Mouse (Mus musculus): Measurements from ENCODE around the gene Slc25a33.
A peak's percentile ranks its signal among the peaks of the same experiment; 100 is the strongest.
"Not testable (repeated sequence)": the region's sequence is repeated elsewhere in the genome, so short reads cannot be mapped to it uniquely, and the experiment has no call there.

Slc25a33 gene

DNA sequence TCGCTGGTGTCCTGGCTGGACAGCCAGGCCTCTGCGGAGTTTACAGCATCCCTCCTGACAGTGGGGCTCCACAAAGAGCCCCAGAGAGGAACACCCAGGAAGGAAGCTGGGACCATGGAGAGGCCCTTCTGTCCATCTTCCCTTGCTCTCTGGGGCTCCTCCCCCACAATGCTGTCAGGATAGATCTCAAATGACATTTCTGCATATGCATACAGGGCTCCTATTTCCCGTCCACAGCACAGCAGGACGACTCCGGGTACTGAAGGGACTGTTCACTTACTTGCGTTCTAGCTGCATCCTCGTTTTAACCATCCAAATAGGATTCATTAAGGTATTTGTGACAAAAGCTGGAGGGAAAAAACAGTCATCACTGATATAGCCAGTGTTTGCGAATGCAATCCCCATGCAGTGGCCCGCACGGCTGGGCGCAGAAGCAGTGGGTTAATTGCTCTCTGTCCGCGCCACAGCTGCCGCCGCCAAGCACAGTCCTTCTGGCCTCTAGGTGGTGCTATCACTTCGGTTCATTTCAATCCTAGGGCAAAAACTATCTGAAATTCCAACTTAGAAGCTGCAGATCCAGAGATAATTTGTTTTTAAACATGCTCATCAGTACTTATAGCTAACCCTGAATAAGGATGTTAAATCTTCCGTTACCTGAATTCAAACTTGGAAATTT lies 21.8 kb downstream of the Slc25a33 start:
- DNase-seq: peak; percentile 56

DNA sequence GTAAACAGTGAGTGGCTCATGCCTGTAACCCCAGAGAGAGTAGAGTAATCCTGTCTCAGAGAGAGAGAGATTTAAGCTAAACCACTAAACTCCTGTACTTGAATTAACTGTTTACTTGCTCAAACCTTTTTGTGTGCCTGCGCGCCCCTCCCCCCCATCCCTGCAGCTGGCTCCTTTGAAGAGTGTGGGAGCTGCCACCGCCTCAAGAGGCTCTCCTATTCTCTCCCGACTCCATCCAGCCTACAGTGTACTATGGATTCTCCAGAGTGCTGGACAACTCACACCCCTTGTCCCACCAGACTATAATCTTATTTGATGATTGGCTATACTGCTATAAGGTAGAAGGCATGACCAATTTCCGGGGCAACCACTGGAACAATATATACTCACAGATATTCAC lies 23.4 kb downstream of the Slc25a33 start:
- no peak for DNase-seq

DNA sequence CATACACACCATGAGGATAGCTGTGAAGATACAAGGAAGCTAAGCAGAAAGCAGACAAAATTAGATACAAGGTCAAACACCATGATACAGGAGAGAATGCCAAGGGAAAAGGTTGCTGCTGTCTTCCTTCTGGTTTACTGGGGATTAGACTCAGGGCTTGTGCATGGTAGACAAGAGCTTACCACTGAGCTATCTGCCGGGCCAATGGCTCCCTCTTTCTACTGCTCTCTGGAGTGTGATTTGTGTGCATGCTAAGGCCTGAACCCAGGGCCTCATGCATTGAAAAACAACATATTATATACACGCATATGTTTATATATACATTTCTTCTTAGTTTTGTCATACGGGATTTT lies 24.4 kb downstream of the Slc25a33 start:
- not testable (repeated sequence) for DNase-seq

DNA sequence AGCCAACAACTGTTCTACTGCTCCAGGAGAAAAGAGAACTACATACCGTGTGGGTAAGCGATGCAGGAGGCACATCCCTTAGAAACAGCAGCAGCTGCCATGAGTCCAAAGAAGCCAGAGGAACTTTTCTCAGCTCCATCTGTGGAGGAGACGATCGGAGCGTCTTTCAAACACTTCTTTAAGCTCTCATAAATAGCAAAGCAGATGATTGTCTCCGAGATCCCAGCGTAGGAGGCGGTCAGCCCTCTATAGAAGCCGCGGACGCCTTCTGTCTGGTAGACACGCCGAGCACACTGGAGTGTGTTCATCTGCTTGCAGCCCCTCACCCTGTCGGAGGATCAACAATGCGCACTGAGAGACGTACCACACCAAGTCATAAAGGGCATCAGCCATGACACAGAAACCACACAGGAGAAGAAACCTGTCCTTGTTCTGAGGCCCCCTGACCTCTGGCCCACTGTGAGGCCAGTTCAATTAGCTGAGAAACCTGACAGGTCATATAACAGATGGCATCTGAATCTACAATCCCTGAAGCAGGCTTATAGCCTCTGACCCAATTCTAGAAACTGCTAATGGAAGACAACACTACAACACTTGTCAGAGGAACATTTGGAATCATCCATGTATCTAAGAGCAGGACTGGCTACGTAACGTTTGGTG lies 24.9 kb downstream of the Slc25a33 start:
- no peak for DNase-seq

DNA sequence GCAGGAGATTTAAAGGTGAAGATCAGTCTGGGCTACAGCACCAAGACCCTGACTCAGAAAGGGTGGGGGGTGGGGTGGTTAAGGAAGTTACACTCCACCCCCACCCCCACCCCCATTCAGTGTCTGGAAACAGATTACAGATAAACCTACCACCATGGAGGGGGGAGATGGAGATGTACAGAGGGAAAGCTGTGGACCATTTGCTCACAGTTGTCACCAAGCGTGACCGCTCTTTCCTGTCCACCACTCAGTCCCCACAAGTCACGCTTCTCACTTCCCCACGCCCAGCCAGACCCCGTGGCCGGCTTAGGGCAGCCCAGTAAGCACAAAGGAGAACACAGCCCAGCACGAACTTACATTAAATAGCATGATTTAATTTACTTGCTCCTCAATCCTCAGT lies 30.0 kb downstream of the Slc25a33 start:
- DNase-seq: no peak

DNA sequence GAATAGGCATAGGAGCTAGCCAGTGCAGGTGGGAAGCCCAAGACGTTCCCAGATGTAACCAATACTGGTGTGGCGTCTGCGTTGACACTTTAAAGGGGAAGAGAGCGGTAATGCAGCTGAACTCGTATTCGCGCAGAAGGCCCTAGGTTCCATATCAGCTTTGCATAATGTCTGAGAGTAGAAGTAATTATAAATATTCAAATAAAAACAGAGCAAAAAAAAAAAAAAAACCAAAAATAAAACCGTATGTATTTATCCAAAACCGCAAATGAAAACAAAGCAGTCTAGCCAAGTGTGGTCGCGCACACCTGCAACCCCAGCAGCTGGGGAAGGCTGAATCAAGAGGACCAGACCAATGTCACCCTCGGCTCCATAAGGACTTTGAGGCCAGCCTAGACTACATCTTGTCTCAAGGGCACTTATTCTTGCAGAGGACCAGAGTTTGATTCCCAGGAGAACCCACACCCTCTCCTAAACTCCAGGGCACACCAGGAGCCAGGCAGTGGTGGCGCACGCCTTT lies 32.0 kb downstream of the Slc25a33 start:
- DNase-seq: no peak

DNA sequence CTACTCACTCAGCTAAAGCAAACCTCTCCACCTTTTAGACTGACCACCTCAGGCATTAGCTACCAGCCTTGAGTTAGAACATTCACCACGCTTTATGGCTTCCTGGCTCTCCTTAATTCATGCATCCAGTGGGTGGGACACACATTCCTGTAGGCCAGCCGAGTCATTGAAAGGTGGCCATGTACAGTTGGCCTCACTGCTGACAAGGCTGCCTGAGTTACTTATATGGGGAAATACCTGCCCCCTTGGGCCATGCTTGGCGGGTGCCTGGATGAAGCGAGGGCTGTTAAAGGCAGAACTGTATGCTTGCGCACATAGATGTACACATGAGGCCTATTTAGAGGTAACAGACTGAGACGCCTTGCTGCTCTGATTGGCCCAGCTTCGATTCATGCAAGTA lies 33.8 kb downstream of the Slc25a33 start:
- DNase-seq: no peak

DNA sequence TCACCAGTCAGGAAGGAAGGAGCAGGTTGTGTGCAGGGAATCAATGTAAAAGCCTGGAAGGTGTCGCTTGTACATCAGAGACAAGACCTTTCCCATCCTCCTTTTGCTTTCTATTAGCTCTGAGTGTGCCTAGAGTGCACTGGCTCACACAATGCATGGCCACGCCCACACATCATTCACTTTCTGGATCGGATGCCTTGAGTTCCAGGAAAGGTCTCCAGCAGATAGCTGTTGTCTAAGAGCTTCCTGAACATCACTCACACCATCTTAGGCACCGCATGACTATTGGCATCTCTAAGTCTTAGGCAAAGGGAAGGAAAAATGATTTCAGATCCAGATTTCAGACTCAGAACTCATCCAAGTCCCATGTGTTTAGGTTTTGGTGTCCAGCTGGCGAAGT lies 34.6 kb downstream of the Slc25a33 start:
- no peak for DNase-seq

DNA sequence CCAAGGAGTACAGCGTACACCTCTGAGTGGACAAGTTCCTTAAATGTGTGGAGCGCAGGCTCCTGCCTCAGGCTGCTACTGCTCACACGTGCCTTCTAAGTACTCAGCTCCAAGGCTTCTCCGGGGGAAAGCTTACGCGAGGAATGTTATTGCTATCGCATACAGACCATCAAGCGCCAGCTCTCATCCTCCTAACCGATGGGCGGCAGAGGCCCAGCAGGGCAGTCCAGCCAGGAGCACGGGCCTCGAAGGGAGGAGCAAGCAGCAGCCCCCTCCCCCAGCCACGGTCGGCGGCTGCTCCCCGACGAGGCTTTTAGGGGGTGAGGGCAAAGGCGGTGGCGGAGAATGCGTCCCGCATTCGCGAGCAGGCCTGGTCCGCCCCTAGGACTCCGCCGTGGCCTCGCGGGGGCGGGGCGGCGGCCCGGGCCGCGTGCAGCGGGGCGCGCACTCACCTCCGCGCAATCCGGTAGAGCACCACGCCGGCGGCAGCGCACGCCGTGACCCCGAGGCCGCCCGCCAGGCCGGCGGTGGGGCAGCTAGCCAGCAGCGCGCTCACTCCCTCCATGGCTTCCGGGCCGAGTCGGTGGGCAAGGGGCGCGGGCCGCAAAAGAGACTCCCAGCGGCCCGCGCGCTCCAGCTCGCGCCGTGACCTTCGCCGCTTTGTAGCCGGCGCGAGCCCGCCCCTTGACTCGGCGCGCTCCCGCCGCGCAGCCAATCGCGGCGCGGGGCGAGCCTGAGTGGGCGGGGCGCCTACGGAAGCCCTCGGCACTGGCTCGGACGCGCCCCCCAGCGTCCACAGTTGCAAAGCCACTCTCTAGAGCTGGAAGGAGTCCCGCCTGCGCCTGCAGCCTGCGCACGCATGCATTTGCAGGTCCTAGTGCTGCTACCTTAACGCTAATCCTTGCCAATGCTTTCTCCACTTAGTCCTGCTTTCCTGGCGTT lies 36.4 kb downstream of the Slc25a33 start, which contains the start of gene Tmem201:
TSS of gene Tmem201 (minus strand) at position 662 of the 942 bp plus-strand sequence.
- peak; percentile 97 for DNase-seq

DNA sequence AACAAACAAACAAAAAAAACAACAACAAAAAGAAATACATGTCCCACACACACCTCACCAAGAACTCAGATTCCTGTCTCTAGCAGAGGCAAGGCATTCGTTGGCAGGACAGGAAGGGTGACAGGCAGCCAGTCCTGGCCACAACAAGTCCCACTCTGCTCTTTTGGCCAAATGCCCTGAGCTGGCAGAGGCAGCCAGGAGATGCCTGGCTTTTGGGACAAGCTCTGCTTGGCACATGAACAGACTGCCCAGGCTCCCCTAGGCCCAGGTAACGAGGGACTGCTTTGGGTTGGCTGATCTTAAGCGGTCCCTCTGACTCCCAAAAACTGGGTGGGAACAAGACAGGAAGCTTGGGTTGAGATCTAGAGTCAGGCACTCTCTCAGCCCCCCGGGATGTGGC lies 37.5 kb downstream of the Slc25a33 start:
- peak; percentile 93 for DNase-seq

DNA sequence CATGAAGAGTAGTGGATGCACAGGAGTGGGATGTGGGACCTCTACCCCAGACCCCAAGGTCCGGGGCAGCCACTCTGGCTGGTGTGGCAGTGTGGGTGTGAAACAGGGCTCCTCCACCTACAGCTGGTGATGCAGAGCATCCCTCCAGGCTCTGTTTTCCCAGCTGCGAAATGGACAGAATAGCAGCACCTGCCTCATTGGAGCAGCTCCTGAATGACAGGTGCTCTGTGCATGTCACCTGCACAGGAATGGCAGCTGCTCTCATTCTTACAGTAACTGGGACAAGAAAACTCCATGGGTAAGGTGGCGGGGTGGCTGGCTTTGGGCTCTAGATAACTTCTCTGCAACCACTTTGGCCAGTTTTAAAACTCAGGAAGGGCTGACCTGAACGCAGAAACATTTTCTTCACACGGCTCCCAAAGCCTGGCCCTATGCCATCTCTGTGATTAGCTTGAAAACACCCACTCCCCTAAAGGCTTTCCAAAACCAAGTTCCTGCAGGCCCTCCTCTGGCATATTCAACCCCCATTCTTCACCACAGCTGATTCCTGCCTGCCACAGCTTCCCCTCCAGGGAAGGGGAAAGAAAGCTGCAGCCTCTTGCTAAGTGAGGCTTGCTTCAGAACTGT lies 38.3 kb downstream of the Slc25a33 start:
- peak; percentile 59 for DNase-seq

DNA sequence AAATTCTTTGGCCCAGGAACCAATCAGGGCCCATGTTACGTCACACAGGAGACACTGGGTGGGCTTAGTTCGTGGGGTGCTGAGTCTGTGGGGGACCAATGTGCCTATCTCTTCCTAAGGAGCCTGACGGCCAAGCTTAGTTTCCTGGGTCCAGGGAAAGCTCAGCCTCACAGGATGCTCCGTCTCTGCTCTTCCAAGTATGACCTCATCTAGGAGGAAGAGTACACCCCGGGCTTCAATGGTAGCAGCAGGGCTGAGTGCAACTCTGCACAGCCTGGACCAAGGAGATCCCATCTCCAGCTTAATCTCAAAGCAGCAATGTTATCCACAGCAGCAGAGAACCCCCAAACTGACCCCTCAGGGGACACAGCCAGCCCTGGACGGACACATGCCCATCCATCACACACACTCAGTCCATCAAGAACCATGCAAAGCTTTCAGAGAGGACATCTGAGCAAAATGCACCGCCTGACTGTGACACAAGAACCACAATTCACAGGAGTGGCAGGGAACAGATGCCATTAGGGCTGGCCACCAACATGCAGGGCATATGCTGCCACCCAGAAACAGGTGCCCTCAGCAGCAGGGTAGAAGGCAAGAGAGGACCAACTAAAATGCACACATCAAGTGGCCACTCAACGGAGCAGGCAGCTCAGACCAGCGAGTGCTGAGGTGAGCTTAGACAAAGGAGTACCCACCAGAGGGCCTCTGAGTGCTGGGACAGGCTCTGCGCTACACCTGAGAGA lies 39.2 kb downstream of the Slc25a33 start:
- peak; percentile 84 for DNase-seq

DNA sequence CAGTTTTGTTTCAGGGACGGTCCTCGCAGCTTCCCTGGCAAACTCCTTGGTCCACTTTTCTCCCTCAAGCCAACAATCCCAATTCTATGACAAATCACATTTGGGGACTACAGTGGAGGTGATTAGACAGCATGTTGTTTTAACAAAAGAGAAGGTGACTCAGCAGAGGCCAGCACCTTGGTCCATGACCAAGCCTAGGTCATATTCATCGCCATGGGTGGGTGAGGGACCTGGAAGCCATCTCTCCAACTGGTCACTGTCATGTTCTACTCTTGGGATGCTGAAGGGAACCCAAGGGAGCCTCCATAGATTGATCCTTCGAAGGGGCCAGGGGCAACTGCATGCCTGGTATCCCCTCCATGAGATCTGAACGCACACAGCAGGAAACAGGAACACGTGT lies 39.8 kb downstream of the Slc25a33 start:
- peak; percentile 35 for DNase-seq

DNA sequence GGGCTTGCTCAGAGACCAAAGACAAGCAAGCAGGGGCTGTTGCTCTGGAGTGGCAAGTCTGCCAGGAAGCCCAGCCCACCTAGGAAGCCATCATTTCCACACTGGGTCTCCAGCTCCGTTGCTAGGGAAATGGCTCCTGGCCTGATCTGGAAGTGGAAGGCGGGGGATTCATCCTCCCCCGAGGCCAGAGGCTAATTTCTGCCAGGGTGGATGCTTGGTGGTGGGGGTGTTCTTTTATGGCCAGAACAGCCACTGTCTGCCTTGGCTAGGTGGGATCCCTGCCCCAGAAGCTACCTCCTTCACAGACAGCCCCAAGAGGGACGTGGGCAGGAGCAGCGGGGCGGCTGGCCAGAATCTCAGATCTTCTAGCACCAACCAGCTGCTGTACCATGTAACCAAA lies 40.3 kb downstream of the Slc25a33 start:
- no peak for DNase-seq

DNA sequence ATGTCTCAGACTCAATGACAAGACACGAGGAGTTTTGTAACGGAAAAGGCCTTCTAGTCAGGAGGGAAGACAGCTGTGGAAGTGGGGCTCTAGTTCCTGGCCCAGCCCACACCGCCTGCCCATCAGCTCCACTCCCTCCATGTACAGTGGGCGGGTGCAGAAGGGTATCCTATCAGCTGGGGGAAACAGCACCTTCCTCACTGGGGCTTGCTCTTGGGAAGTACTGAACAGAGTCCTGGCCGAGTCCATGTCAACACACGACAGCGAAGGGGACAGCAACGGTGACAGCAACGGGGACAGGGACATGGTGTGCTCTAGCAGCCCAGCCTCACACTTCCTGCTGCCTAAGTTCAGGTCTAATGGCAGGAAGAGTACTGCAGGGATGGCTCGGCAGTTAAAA lies 41.3 kb downstream of the Slc25a33 start:
- DNase-seq: no peak

DNA sequence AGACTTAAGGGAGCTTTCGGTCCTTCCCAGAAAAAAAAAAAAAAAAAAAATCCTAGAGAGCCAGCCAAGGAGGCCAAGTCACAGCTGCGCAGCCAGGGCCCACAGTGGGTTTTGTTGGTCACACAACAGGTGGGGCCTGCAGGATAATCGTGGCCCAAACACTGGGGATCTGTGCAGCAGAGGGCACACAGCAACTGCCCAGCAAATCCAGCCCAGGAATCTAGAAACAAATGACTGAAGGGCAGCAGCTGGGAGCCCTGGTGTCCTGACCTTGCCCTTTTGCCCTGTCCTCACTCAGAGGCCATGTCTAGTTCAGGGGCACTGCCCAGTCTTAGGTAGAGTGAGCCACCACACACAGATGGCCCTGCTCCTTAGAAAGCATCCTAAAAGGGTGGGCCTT lies 41.8 kb downstream of the Slc25a33 start:
- DNase-seq: no peak

DNA sequence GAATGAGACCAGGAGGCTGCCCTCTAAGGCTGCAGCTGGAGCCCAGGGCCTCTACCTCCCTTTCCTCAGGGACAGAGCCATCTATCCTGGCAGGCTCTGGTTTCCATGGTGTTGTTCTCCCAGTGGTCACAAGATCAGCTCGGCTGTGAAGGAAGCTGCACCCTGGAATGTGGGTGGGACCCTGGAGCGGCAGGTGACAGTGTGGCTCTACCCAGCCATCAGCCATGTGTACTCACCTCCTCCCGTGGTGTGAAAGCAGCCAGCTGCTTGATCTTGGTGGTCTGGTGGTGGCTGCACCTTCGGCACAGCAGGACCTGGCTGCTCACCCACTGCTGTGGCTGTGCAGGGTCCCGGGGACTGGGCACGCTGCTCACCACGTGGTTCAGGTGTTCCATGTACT lies 43.2 kb downstream of the Slc25a33 start:
- DNase-seq: no peak

DNA sequence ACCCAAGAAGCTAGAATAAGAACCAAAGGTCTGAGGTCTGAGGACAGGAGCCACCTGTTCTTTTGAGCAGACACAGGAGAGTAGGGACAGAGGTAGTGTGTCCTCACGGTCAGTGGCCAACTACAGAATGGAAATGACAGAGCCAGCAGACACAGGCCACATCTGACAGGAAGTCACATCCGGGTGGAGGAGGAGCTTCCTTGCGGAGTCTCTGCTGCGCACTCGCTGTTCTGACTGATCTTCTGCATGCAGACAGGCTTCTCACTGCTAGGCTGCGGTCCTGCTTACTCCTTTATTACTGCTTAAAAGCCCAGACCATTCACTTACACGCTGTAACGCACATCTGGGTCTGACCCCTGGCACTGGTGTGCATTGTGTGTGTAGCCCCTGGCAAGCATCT lies 45.3 kb downstream of the Slc25a33 start:
- DNase-seq: no peak

DNA sequence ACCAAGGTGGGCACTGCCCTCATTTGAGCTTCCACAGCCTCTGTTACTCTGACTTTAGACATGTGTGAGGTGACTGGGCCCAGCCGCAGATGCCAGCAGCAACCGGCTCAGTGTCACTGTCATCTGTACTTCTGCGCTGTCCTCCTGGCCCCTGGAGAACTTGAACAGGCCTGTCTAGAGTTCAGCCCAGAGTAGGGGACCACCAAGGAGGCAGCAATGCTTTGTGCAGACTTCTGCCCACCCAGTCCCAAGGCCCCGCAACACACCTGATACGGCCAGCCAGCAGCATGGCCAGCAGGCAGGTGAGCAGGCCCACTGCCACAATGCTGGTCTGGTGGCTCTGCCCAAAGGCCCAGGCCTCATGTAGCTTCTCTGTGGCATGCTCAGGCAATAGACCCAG lies 46.4 kb downstream of the Slc25a33 start:
- no peak for DNase-seq

DNA sequence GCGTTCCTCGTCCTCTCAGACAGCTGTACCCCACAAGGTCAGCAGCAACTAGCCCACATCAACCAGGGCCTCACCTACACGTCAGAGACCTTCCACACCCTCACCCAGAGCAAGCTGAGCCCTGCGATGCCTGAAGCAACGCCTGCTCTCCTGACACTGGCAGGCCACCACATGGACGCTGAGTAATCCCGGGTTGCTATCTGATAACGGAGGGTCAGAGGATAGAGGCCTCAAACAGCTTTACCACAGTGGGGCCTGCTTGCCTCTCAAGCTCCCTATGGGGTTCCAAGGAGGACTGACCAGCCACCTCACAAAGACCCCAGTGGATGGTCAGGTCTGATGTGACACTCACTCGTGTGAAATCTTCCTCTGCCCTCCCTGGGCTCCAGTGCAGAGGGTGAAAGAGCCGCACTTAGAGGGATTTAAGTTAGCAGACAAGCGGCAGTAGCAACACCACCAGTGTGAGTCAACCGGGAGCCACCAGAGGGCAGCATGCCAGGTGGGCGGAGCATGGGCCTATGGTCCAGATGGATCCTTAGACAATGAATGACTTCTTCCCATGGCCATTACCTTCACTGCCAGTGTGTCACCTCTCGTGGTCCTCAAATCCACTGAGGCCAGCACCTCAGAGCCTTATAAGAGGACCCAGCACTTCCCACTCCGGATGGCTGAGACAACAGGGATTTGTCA lies 48.3 kb downstream of the Slc25a33 start:
- DNase-seq: peak; percentile 94

DNA sequence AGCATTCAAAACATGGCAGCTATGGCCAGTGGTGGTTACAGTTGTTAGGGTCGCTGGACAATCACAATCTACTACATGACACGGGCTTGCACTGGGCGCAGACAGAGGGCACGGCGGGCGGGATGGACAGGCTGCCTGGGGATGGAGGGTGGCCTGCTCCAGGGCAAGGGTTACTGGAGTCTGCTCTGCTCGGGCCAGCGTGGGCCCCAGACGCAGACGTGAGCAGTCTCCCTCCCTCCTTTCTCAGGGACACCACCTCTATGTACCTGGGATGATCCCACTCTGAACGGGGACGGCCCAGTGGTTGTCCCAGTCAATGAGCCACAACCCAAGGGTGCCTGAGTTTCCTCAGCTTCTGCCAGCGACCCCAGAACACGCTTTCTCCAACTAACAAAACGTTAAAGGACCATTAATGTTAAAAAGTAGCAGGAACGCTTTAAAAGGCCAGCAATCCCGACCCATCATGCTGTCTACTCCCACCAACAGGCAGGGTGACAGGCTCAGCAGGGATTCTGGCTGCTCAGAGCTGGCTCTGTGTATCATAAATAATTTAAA lies 49.1 kb downstream of the Slc25a33 start:
- no peak for DNase-seq

Data from cerebellum, adult 8-10 months (tissue).